Mouse (Mus musculus) forebrain, embryonic 10.5 days (tissue): ENCODE data around the gene Pth2. TPM values are rescaled to one million over a fixed set of nuclear protein-coding genes. Genes with fewer than 3 reads are reported as not detected.
A peak's percentile ranks its signal among the peaks of the same experiment; 100 is the strongest.
"Not testable (repeated sequence)": the region's sequence is repeated elsewhere in the genome, so short reads cannot be mapped to it uniquely, and the experiment has no call there.

ENCODE experiments used
- DNase-seq: peaks from one replicate; pipeline ENCODE4 v3.0.0-alpha.2; 2017; ENCODE audit warnings: low spot score; ENCODE audit errors: extremely low spot score
- H3K27ac ChIP-seq: fragments of 300-500 bp; sonication (generic); 2 replicates; pipeline ENCODE4 v1.5.1; 2016; ENCODE audit warnings: mild to moderate bottlenecking
- H3K27me3 ChIP-seq: fragments of 300-500 bp; sonication (generic); 2 replicates; pipeline ENCODE4 v1.6.1; 2016; ENCODE audit warnings: mild to moderate bottlenecking; ENCODE audit not compliant: poor library complexity, severe bottlenecking
- H3K36me3 ChIP-seq: fragments of 300-500 bp; sonication (generic); replicated peaks from 2 replicates; pipeline ENCODE4 v1.6.1; 2016; ENCODE audit warnings: mild to moderate bottlenecking, moderate library complexity
- H3K4me1 ChIP-seq: fragments of 300-500 bp; sonication (generic); 2 replicates; pipeline ENCODE4 v1.6.1; 2016
- H3K4me3 ChIP-seq: fragments of 300-500 bp; sonication (generic); 2 replicates; pipeline ENCODE4 v1.5.1; 2016; ENCODE audit warnings: mild to moderate bottlenecking, moderate library complexity
- H3K9me3 ChIP-seq: fragments of 300-500 bp; sonication (generic); 2 replicates; pipeline ENCODE4 v1.6.1; 2016; ENCODE audit warnings: mild to moderate bottlenecking, moderate library complexity
- WGBS: fragments of 180-500 bp; shearing (Covaris S2); methylation state at CpG from one replicate; pipeline ENCODE4 v1.1.7; 2016; 5-methylcytosine and 5-hydroxymethylcytosine counted together
- polyA plus RNA-seq: library from polyadenylated mRNA; unstranded; fragments of >200 nt; fragmentation: Nextera tagmentation; extraction: Ambion mirVana; gene quantifications from 2 replicates; pipeline ENCODE4 v1.2.1, GENCODE M21; 2016

Pth2 gene
- polyA plus RNA-seq, 1 experiment from 2014 or later = 0.33 TPM

GRCm38 (mm10) chr7:45166950-45167401 is 13.8 kb upstream of the Pth2 start:
- 20% methylated on average over 10 of the region's 10 CpGs for WGBS
- peak overlapping the region; percentile 5; the same call in 1 of the 2 replicates for H3K4me3 ChIP-seq

GRCm38 (mm10) chr7:45167761-45168445 is 12.9 kb upstream of the Pth2 start:
- Histone ChIP-seq H3K27ac (no peak overlapping the region), H3K4me3 (peak overlapping the region; percentile 19; the same call in 1 of the 2 replicates), H3K27me3 (peaks cover 100% of the 10 kb centered on the region), H3K36me3 (0 out of 2 replicates have a peak, but pooled peaks cover 2% of the 10 kb centered on the region), H3K4me1 (peaks cover 25% of the 10 kb centered on the region), H3K9me3 (peaks cover 38% of the 10 kb centered on the region)
- no peak for DNase-seq
- WGBS = 5% methylated on average over 19 of the region's 19 CpGs

More at GRCm38 (mm10) chr7:45166950-45167401, 13.8 kb upstream of the Pth2 start:
- no peak overlapping the region for H3K27ac ChIP-seq
- DNase-seq = no peak
- H3K4me1 ChIP-seq = peaks cover 34% of the 10 kb centered on the region
- H3K36me3 ChIP-seq = 0 out of 2 replicates have a peak, but pooled peaks cover 2% of the 10 kb centered on the region
- H3K9me3 ChIP-seq = peaks cover 29% of the 10 kb centered on the region
- peaks cover 99% of the 10 kb centered on the region for H3K27me3 ChIP-seq

- no peak overlapping the region for H3K27ac ChIP-seq
- DNase-seq = no peak
- peaks cover 39% of the 10 kb centered on the region for H3K9me3 ChIP-seq
- H3K36me3 ChIP-seq = 0 out of 2 replicates have a peak, but pooled peaks cover 2% of the 10 kb centered on the region
- peaks cover 98% of the 10 kb centered on the region for H3K27me3 ChIP-seq
- 3% methylated on average over 24 of the region's 24 CpGs for WGBS
- H3K4me1 ChIP-seq = peaks cover 23% of the 10 kb centered on the region
- peak overlapping the region; percentile 25 for H3K4me3 ChIP-seq
These were observed 12.1 kb upstream of the Pth2 start for GRCm38 (mm10) chr7:45168656-45169055.

- peaks cover 17% of the 10 kb centered on the region for H3K4me1 ChIP-seq
These were observed 11.3 kb upstream of the Pth2 start for GRCm38 (mm10) chr7:45169495-45169894.

GRCm38 (mm10) chr7:45172974-45173373 is 7.8 kb upstream of the Pth2 start:
- peaks cover 33% of the 10 kb centered on the region for H3K9me3 ChIP-seq
- H3K27ac ChIP-seq = no peak overlapping the region
- peaks cover 35% of the 10 kb centered on the region for H3K4me1 ChIP-seq
- 58% methylated on average over 7 of the region's 7 CpGs for WGBS
- H3K36me3 ChIP-seq = 0 out of 2 replicates have a peak, but pooled peaks cover 2% of the 10 kb centered on the region
- DNase-seq = no peak
- no peak overlapping the region for H3K4me3 ChIP-seq
- peaks cover 98% of the 10 kb centered on the region for H3K27me3 ChIP-seq

More at GRCm38 (mm10) chr7:45169495-45169894, 11.3 kb upstream of the Pth2 start:
- no peak for DNase-seq
- peaks cover 98% of the 10 kb centered on the region for H3K27me3 ChIP-seq
- H3K4me3 ChIP-seq = no peak overlapping the region
- no peak overlapping the region for H3K27ac ChIP-seq
- 89% methylated on average over 3 of the region's 3 CpGs for WGBS
- 0 out of 2 replicates have a peak, but pooled peaks cover 2% of the 10 kb centered on the region for H3K36me3 ChIP-seq
- H3K9me3 ChIP-seq = peaks cover 39% of the 10 kb centered on the region

- WGBS = 55% methylated on average over 1 of the region's 1 CpGs
- H3K9me3 ChIP-seq = peaks cover 33% of the 10 kb centered on the region
- not testable (repeated sequence) for H3K36me3 ChIP-seq, DNase-seq, H3K27ac ChIP-seq, H3K4me3 ChIP-seq
- peaks cover 98% of the 10 kb centered on the region for H3K27me3 ChIP-seq
- peaks cover 28% of the 10 kb centered on the region for H3K4me1 ChIP-seq
These were observed 7.0 kb upstream of the Pth2 start for GRCm38 (mm10) chr7:45173772-45174171.

- Histone ChIP-seq H3K36me3 (no peaks in the 10 kb centered on the region), H3K27ac (peak overlapping the region; percentile 44; the same call in 1 of the 2 replicates), H3K9me3 (peaks cover 23% of the 10 kb centered on the region), H3K27me3 (peaks cover 98% of the 10 kb centered on the region), H3K4me3 (peak overlapping the region; percentile 40), H3K4me1 (peaks cover 27% of the 10 kb centered on the region)
- peak; percentile 43 for DNase-seq
- 2% methylated on average over 29 of the region's 29 CpGs for WGBS
These were observed 6.1 kb upstream of the Pth2 start for GRCm38 (mm10) chr7:45174567-45175280.

GRCm38 (mm10) chr7:45175398-45175797 is 5.4 kb upstream of the Pth2 start:
- 4% methylated on average over 13 of the region's 13 CpGs for WGBS
- peaks cover 98% of the 10 kb centered on the region for H3K27me3 ChIP-seq
- DNase-seq = no peak
- peaks cover 16% of the 10 kb centered on the region for H3K9me3 ChIP-seq
- H3K36me3 ChIP-seq = no peaks in the 10 kb centered on the region
- H3K27ac ChIP-seq = no peak overlapping the region
- H3K4me1 ChIP-seq = peaks cover 29% of the 10 kb centered on the region
- peak overlapping the region; percentile 40; the same call in 1 of the 2 replicates for H3K4me3 ChIP-seq

- Histone ChIP-seq H3K9me3 (peaks cover 11% of the 10 kb centered on the region; the same call in 1 of the 2 replicates), H3K27ac (no peak overlapping the region), H3K4me3 (peak overlapping the region; percentile 40), H3K4me1 (peaks cover 34% of the 10 kb centered on the region), H3K36me3 (no peaks in the 10 kb centered on the region), H3K27me3 (peaks cover 98% of the 10 kb centered on the region)
- under 1% methylated on average over 23 of the region's 23 CpGs for WGBS
- DNase-seq = no peak
These were observed 4.9 kb upstream of the Pth2 start for GRCm38 (mm10) chr7:45175929-45176328.

GRCm38 (mm10) chr7:45176356-45176755 is 4.4 kb upstream of the Pth2 start:
- Histone ChIP-seq H3K27ac (no peak overlapping the region), H3K4me3 (peak overlapping the region; percentile 40), H3K4me1 (peaks cover 38% of the 10 kb centered on the region), H3K27me3 (peaks cover 98% of the 10 kb centered on the region), H3K9me3 (peaks cover 11% of the 10 kb centered on the region; the same call in 1 of the 2 replicates), H3K36me3 (no peaks in the 10 kb centered on the region)
- DNase-seq = no peak
- WGBS = 2% methylated on average over 31 of the region's 31 CpGs

GRCm38 (mm10) chr7:45178550-45178949 is 2.2 kb upstream of the Pth2 start:
- Histone ChIP-seq H3K9me3 (no peaks in the 10 kb centered on the region), H3K27ac (no peak overlapping the region), H3K27me3 (peaks cover 99% of the 10 kb centered on the region), H3K4me1 (peaks cover 56% of the 10 kb centered on the region), H3K36me3 (no peaks in the 10 kb centered on the region), H3K4me3 (no peak overlapping the region)
- DNase-seq = no peak
- WGBS = 21% methylated on average over 7 of the region's 7 CpGs

- Histone ChIP-seq H3K27me3 (peaks cover 100% of the 10 kb centered on the region), H3K27ac (no peak within 1 kb of the TSS), H3K4me3 (no peak within 1 kb of the TSS), H3K9me3 (no peaks in the 10 kb centered on the region), H3K36me3 (no peaks in the 10 kb centered on the region), H3K4me1 (peaks cover 54% of the 10 kb centered on the region)
- 30% methylated on average over 7 of the region's 7 CpGs for WGBS
- no peak for DNase-seq
These were observed 1.3 kb upstream of the Pth2 start, which contains the start of gene Gfy for GRCm38 (mm10) chr7:45179469-45179868. Gfy (minus strand) TSS chr7:45179569.
